Mouse (Mus musculus): ENCODE measurements around the gene Nip7. TPM values are rescaled to one million over a fixed set of nuclear protein-coding genes. Genes with fewer than 3 reads are reported as not detected.

The Nip7 gene
- polyA plus RNA-seq, 1 experiment from 2014 or later: 71.1 TPM

Small RNA genes within 50 kb of the gene (microRNA-seq; reads per million reads assigned to microRNA genes)
- 1.7 reads per million for gene Mir7075

Other genes with a start within 250 kb of the Nip7 start
- gene Has3, start 186.6 kb upstream of the Nip7 start, polyA plus RNA-seq (2015; fragmentation: Nextera tagmentation; extraction: Ambion mirVana): 1.3 and 1.4 TPM in 2 replicates
- 42.6 and 44.6 TPM in 2 replicates for gene Utp4, start 163.2 kb upstream of the Nip7 start, polyA plus RNA-seq (2015; fragmentation: Nextera tagmentation; extraction: Ambion mirVana)
- gene Sntb2, start 121.1 kb upstream of the Nip7 start, polyA plus RNA-seq (2015; fragmentation: Nextera tagmentation; extraction: Ambion mirVana): 5.2 and 5.8 TPM in 2 replicates
- 147 and 151 TPM in 2 replicates for gene Vps4a, start 25.7 kb upstream of the Nip7 start, polyA plus RNA-seq (2015; fragmentation: Nextera tagmentation; extraction: Ambion mirVana)
- 35.8 and 40.4 TPM in 2 replicates for gene Pdf, start 8.3 kb upstream of the Nip7 start, polyA plus RNA-seq (2015; fragmentation: Nextera tagmentation; extraction: Ambion mirVana)
- gene Cog8, start 188 bp upstream of the Nip7 start, polyA plus RNA-seq (2015; fragmentation: Nextera tagmentation; extraction: Ambion mirVana): 42.0 and 44.8 TPM in 2 replicates
- not detected in 2 replicates for gene Tmed6, start 8.8 kb downstream of the Nip7 start, polyA plus RNA-seq (2015; fragmentation: Nextera tagmentation; extraction: Ambion mirVana)
- 27.3 and 29.7 TPM in 2 replicates for gene Terf2, start 39.7 kb downstream of the Nip7 start, polyA plus RNA-seq (2015; fragmentation: Nextera tagmentation; extraction: Ambion mirVana)
- 109 and 116 TPM in 2 replicates for gene Cyb5b, start 93.8 kb downstream of the Nip7 start, polyA plus RNA-seq (2015; fragmentation: Nextera tagmentation; extraction: Ambion mirVana)
- 10.8 and 12.3 TPM in 2 replicates for gene Nfat5, start 236.6 kb downstream of the Nip7 start, polyA plus RNA-seq (2015; fragmentation: Nextera tagmentation; extraction: Ambion mirVana)

Data from midbrain, embryonic 15.5 days (tissue).